Mouse (Mus musculus) ES-E14 (cell line): ENCODE results near the gene Orc2. TPM values are rescaled to one million over a fixed set of nuclear protein-coding genes. Genes with fewer than 3 reads are reported as not detected.

Experiments used
- DNase-seq: peaks from one replicate; pipeline ENCODE4 v3.0.0-alpha.2; 2013; ENCODE audit warnings: low read depth, low spot score
- H3K27ac ChIP-seq: 2 replicates; pipeline ENCODE4 v1.5.1; 2012; ENCODE audit warnings: low read depth, mild to moderate bottlenecking, low read length, moderate library complexity, mixed read lengths; ENCODE audit not compliant: poor library complexity, insufficient read depth, severe bottlenecking
- H3K36me3 ChIP-seq: 2 replicates; pipeline ENCODE4 v1.6.1; 2012; ENCODE audit warnings: mild to moderate bottlenecking, low read length, moderate library complexity, mixed read lengths; ENCODE audit not compliant: control insufficient read depth, poor library complexity, insufficient read depth, severe bottlenecking
- H3K4me1 ChIP-seq, 2 experiments: fragments of 150-350 bp in 1 of 2; sonication (generic) in 1 of 2; 2 replicates each; pipeline ENCODE4 v1.6.1; 2012; ENCODE audit warnings: low read length in 2 of 2, mild to moderate bottlenecking in 1 of 2, mixed read lengths in 1 of 2; ENCODE audit not compliant: control insufficient read depth in 2 of 2, insufficient read depth in 2 of 2, poor library complexity in 1 of 2
- H3K4me3 ChIP-seq, 2 experiments: fragments of 150-350 bp in 1 of 2; sonication (generic) in 1 of 2; 2 replicates each; pipeline ENCODE4 v1.5.1; 2012; ENCODE audit warnings: low read length in 2 of 2, low read depth in 1 of 2, mild to moderate bottlenecking in 1 of 2, mixed read lengths in 1 of 2; ENCODE audit not compliant: insufficient read depth in 1 of 2, poor library complexity in 1 of 2, severe bottlenecking in 1 of 2
- H3K9ac ChIP-seq: 2 replicates; pipeline ENCODE4 v1.6.1; 2012; ENCODE audit warnings: low read depth, mild to moderate bottlenecking, low read length, mixed read lengths; ENCODE audit not compliant: poor library complexity, insufficient read depth, severe bottlenecking
- H3K9me3 ChIP-seq: fragments of 150-350 bp; sonication (generic); 2 replicates; pipeline ENCODE4 v1.6.1; 2012; ENCODE audit warnings: low read depth, mild to moderate bottlenecking, low read length; ENCODE audit not compliant: control insufficient read depth, insufficient read depth
- CHD2 ChIP-seq: IDR thresholded peaks from 2 replicates; pipeline ENCODE4 v1.6.1; 2014; ENCODE audit warnings: mild to moderate bottlenecking, low read depth, low read length, inconsistent platforms
- HCFC1 ChIP-seq: IDR thresholded peaks from 2 replicates; pipeline ENCODE4 v1.6.1; 2012; ENCODE audit warnings: low read length, inconsistent platforms, borderline replicate concordance; ENCODE audit not compliant: insufficient read depth
- MAFK ChIP-seq: IDR thresholded peaks from 2 replicates; pipeline ENCODE4 v1.6.1; 2014; ENCODE audit warnings: mild to moderate bottlenecking, low read depth, low read length, inconsistent platforms; ENCODE audit not compliant: insufficient read depth
- ZC3H11A ChIP-seq: IDR thresholded peaks from 2 replicates; pipeline ENCODE4 v1.6.1; 2012; ENCODE audit warnings: low read depth, mild to moderate bottlenecking, inconsistent platforms, low read length, borderline replicate concordance
- ZNF384 ChIP-seq: IDR thresholded peaks from 2 replicates; pipeline ENCODE4 v1.6.1; 2012; ENCODE audit warnings: low read depth, low read length, inconsistent platforms
- in situ Hi-C, 2 experiments: fragments of 600-800 bp; cut with MboI; formaldehyde crosslinking; loops; one replicate each; pipeline ENCODE4 v1.15.1; 2025; ENCODE audit warnings: low sequenced_read_pairs in 2 of 2, inconsistent platforms in 1 of 2; ENCODE audit not compliant: unreplicated experiment in 2 of 2
- total RNA-seq: library from RNA; depleted of rRNA; stranded (reverse); fragments of 300-350 nt; gene quantifications from 2 replicates; pipeline ENCODE4 v1.2.3, GENCODE M21; 2012

Gene Orc2
- total RNA-seq, 1 experiment: 71.3 TPM

DNA sequence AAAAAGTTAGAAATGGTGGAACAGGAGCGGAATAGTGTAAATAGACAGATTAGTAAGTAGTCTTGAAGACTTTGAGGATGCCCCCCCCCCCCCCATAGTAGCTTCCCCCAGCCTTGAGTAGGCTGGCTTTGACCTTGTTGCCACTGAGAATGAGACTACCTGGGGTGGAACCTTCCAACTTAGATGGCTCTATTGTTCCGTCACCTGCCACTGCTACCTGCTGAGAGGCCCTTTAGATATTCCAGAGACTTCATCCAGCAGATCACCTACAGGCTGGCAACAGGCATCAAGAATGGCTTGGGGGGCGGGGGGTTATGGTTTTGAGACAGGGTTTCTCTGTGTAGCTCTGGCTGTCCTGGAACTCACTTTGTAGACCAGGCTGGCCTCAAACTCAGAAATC, 80.4 kb downstream of the Orc2 start:
- peaks cover 7 to 8% of the 10 kb centered on the region in 2 experiments; a peak in 3 of 4 replicates for H3K4me1 ChIP-seq

GRCm38 (mm10) chr1:58423371-58424248, 81.3 kb downstream of the Orc2 start, which contains the start of gene Clk1:
Clk1 (minus strand) TSS chr1:58424066.
- Histone ChIP-seq H3K4me3 (peak within 1 kb of the TSS; percentile 75 to 91), H3K4me1 (peaks cover 7 to 8% of the 10 kb centered on the region in 2 experiments; a peak in 3 of 4 replicates), H3K27ac (peak within 1 kb of the TSS; percentile 84), H3K9me3 (no peaks in the 10 kb centered on the region), H3K36me3 (peaks cover 18% of the 10 kb centered on the region), H3K9ac (peak within 1 kb of the TSS; percentile 91)
- peak; percentile 86 for DNase-seq
- TF ChIP-seq ZC3H11A (no peak; the same call in 1 of the 2 replicates), ZNF384 (no peak), HCFC1 (peak; percentile 63), MAFK (0 out of 2 replicates have a peak, but pooled peaks have one; percentile 12), CHD2 (no peak)
- in situ Hi-C loops: loop anchor here in 1 of 2 experiments (25.0 kb wide), 1 partner anchor 1289 kb away; no protein-coding TSS in a partner anchor

More for the DNA sequence above, 80.4 kb downstream of the Orc2 start:
- peak; percentile 66 for DNase-seq
- Histone ChIP-seq H3K9me3 (no peaks in the 10 kb centered on the region), H3K27ac (peak overlapping the region; percentile 84; the same call in 1 of the 2 replicates), H3K9ac (no peak overlapping the region), H3K36me3 (peaks cover 11% of the 10 kb centered on the region), H3K4me3 (no peak overlapping the region; a peak in 1 of 4 replicates)
- TF ChIP-seq CHD2 (no peak), ZNF384 (no peak), MAFK (no peak), HCFC1 (no peak), ZC3H11A (no peak)
- in situ Hi-C loops: loop anchor here in 1 of 2 experiments (25.0 kb wide), 1 partner anchor 1288 kb away; no protein-coding TSS in a partner anchor

GRCm38 (mm10) chr1:58422879-58423278, 82.0 kb downstream of the Orc2 start:
- peak overlapping the region; percentile 75 to 91 for H3K4me3 ChIP-seq
- no peak overlapping the region for H3K27ac ChIP-seq
- peaks cover 24% of the 10 kb centered on the region for H3K36me3 ChIP-seq
- peak overlapping the region; percentile 91 for H3K9ac ChIP-seq
- no peaks in the 10 kb centered on the region for H3K9me3 ChIP-seq
- peak; percentile 95 for TF ChIP-seq MAFK
- TF ChIP-seq CHD2: no peak
- no peak for DNase-seq
- H3K4me1 ChIP-seq: peaks cover 7 to 8% of the 10 kb centered on the region in 2 experiments; a peak in 3 of 4 replicates
- in situ Hi-C loops: loop anchor here in 1 of 2 experiments (25.0 kb wide), 1 partner anchor 1289 kb away; no protein-coding TSS in a partner anchor

- in situ Hi-C loops: loop anchor here in 1 of 2 experiments (25.0 kb wide), 1 partner anchor 1291 kb away; no protein-coding TSS in a partner anchor
- TF ChIP-seq CHD2: no peak
- no peak for TF ChIP-seq MAFK
- TF ChIP-seq HCFC1: no peak
- TF ChIP-seq ZNF384: no peak
- TF ChIP-seq ZC3H11A: no peak
- Histone ChIP-seq H3K36me3 (peaks cover 29% of the 10 kb centered on the region), H3K4me1 (peaks cover 7 to 8% of the 10 kb centered on the region in 2 experiments; a peak in 3 of 4 replicates), H3K9ac (no peak overlapping the region), H3K9me3 (no peaks in the 10 kb centered on the region), H3K27ac (no peak overlapping the region), H3K4me3 (no peak overlapping the region)
- no peak for DNase-seq
Observed at GRCm38 (mm10) chr1:58420961-58421360, 83.9 kb downstream of the Orc2 start.
